Mouse (Mus musculus) hematopoietic stem cell, adult 5-6 weeks (primary cell): ENCODE measurements around the gene Metap1d. TPM values are rescaled to one million over a fixed set of nuclear protein-coding genes. Genes with fewer than 3 reads are reported as not detected.

ENCODE experiments used
- ATAC-seq, 2 experiments: fragments of 125-278 bp in 1 of 2; replicated peaks in 1 of 2; 2 replicates each; pipeline ENCODE4 v1.8.0; 2016 to 2017; ENCODE audit warnings: inconsistent platforms in 2 of 2, mild to moderate bottlenecking in 2 of 2, moderate number of reproducible peaks in 2 of 2, low read depth in 1 of 2, moderate TSS enrichment in 1 of 2; ENCODE audit not compliant: low FRiP score in 2 of 2, poor library complexity in 2 of 2, severe bottlenecking in 2 of 2, insufficient read depth in 1 of 2, low TSS enrichment in 1 of 2
- total RNA-seq: library from RNA; stranded (forward); fragments of 172-1452, 232-1000 nt; gene quantifications from 2 replicates; pipeline ENCODE4 v1.2.3, GENCODE M21; 2017

The Metap1d gene
- total RNA-seq, 1 experiment from 2014 or later = 51.5 TPM

DNA sequence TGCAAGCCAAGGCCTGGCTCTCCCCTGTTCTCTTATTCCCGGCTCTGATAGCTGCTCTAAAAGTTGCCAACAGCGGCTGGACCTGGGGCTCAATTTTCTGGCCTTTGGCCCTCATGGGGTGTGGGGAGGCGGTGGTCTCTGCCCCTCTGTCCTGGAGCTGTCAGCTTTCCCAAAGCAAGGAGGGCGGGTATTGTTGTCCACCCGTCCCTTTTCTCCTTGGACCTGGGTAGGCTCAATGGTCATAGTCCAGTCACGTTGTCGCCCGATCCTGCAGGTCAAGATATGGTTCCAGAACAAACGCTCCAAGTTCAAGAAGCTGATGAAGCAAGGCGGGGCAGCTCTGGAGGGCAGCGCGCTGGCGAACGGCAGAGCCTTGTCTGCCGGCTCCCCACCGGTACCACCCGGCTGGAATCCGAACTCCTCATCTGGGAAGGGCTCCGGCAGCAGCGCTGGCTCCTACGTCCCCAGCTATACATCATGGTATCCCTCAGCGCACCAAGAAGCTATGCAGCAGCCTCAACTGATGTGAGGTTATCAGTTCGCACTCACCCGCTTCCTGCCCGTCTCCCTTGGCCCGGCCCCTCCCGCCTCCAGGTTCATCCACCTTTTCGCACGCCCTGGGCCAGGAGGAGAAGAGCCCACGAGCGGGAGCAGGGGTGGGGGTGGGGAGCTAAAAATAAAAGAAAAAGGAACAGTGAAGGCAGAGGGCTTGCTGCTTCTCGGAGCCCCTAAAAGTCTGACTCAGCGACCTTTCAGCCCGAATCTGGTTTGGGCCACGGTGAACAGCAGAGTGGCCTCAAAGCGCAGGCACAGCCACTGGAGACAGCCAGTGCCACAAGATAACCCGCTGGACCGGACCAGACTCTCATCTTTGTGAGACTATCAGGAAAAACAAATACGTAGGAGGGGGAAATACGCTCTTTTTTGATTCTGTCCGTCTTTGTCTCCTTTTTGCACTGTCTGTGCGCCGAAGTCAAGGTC is 79.2 kb downstream of the Metap1d start:
- ATAC-seq = no peak

DNA sequence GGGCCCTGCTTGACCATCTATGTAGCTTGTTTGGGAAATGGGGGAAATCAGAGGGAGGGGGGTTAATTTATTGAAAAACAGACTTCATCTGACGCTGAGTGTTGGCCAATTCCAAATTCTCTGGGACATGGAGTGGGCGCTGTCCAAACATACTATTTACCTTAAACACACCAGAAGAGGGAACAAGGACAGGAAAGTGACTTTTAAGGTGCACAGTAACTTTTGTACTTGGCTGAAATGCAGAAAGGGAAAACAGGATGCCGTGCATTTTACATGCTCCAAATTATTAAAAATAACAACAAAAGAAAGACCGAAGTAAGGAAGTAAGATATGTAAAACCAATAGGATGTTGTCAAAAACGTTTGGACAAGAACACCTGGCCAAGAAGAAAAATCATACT is 80.0 kb downstream of the Metap1d start:
- no peak for ATAC-seq

DNA sequence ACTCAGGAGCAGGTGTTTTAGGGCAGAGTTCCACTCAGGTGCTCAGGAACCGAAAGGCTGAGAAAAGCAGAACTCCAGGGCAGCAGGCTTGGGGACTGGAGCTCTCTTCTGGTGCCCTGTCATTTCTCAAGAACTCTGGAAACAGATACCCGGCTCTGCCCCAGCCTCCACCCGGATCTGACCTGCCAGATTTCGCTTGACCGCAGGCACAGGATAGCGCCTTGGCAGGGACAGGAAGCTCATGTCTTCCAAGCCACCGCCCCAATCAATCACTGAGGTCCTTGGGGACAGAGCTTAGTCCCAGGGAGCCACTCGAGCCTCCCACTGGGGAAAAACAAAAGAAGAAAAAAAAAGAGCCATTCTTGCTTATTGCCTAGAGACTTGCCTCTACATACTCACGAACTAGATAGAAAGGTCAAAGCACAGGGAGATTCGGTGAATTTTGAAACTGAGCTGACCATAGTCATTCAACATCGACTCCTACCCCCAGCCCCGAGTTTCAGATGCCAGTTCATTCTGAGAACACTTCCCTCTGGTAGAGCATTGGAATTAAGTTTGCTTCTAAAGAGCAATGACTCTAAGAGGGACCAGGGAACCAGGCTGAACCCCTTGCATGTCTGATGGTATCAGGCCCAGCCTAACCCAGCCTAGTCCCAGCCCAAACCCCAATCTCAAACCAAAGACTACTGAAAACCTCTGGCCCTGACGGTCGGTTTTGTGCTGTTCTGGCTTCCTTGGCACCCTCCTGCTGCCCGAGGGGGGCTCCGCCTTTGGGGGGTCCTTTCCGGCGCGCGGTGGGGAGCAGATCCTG is 81.4 kb downstream of the Metap1d start:
- 0 out of 4 replicates have a peak, but pooled peaks of 1 of the 2 experiments have one; percentile 4 for ATAC-seq

DNA sequence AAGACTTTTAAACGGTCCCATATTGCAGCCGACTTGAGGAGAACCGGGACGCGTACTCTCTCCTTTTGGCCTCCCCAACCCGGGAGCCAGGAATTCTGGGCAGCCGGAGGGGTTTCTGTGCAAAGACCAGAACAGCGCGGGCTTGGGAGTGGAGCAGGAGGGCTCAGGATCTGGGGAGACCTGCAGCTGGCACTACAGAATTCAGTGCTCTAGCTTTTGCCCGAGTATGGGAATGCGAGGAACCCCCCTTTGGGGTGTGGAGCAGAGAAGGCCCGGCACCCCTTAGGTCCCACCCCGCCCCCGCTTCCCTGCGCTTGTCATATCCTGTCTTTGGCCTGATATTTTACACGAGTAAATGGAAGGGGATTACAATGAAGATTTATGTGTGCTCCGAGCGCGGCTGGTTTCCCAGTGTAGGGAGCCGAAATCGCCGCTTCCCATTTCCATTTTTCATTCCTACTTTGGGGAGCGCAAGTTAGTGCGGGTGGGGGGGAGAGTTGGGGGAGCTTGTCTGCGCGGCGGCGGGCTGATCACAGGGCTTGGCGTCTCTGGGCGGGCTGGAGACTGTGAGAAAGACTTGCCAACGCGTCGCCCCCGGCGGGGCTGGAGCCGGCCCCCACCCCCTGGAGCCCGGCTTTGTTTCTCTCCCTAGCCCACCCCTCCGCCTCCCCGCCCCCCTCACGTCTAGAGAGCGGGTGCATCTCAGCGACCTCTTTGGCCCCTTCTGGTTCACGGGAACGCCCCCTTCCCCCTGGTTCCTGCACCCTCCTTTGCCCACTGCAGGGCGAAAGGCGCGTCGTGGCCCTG is 87.7 kb downstream of the Metap1d start:
- no peak for ATAC-seq

DNA sequence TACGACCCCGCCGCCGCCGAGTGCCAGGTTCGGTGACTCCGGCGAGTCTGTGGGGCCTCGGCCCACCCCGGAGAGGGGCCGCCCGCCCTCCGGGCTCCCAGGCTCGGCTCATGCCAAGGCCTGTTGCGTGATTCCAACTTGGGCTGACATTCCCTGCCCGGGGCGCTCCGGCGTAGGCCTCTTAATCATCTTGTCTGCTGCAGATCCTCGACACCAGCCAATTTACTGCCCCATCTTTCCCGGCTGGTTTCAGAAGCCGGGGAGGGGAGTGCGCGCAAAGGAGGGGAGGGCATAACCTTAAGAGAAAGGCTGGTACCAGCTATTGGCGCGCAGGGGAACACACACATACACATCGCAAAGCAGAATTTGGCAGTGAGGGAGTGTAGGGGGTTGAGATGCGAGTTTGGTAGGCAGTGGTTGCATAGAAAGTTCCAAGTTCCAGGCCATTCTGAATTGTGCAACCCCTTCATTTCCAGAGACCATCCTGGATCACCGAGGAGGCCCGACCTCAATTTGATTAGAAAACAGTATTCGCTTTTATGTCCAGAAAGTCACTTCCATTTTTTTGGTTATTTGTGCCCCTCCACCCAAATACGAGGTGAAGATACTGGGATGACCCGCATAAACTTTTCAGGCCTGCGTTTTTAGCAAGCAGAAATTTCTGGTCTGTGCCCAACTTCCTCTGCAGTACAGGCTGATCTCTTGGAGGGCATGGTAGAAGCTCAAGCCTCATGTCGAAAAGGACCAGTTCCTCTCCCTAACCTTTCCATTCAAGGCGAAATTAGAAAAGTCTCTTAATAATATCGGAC is 88.5 kb downstream of the Metap1d start:
- no peak for ATAC-seq

DNA sequence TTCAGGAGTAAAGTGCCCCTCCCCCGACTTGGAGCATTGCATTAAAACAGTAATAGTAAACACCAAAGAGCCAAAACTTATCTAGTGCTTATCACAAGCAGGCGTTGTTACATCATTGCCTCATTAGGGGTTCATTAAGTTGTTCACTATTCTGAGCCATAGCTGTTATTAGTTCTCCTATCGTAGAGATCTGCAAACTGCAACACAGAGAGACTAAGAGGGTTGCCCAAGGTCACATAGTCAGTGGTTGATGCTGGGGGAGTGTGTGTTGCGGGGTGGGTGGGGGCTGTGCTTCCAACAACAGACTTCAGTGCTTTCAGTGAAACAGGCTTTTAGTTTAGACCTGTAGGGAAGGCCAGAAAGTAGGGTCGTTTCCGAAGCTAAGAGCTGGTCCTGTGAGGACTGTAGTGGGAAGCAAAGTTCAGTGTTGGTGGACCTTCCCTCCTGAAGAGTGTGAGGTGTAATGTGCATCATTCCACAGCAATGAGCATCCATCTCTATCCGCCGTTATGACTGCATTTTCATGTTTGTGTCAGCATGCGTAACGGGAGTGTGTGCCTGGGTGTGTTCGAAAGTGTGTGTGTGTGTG is 89.2 kb downstream of the Metap1d start:
- no peak for ATAC-seq

DNA sequence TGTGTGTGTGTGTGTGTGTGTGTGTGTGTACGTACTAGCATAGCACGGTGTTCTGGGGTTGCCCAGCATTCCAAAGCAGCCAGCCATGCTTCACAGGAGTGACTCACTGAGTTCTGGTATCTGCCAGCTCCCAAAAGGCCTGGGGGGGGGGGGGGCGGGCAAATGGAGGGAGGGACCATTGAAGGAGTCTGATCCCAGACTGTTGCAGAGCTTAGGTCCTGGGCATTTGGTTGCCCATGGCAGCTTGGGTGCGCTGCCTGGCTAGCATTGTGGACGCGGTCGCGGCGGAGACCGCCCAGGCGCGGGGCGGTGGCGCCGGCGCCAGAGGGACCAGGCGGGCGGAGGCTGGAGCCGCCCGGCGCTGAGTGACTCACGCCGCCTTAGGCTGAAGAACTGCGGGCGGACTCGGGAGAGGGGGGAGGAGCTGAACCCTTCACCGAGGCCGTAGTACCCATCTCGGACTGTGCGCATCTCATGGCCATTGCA is 89.8 kb downstream of the Metap1d start:
- no peak for ATAC-seq

DNA sequence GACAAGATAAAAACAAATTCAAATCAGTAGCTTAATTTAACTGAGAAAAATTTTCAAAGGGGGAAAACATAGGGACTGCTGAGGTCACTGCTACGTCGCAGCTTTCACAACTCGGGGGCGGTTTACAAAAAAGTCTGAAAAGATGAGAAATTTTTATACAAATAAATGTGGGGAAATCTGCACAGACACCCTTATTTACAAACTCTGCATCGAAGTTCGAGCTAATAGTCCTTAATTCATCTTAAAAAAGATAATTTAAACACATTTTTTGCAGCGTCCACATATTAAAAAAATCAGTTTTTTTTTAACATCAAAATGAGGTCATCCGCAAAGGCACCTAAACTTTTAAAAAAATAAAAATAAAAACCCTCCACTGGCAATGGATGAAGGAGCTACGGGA is 90.5 kb downstream of the Metap1d start:
- no peak for ATAC-seq

DNA sequence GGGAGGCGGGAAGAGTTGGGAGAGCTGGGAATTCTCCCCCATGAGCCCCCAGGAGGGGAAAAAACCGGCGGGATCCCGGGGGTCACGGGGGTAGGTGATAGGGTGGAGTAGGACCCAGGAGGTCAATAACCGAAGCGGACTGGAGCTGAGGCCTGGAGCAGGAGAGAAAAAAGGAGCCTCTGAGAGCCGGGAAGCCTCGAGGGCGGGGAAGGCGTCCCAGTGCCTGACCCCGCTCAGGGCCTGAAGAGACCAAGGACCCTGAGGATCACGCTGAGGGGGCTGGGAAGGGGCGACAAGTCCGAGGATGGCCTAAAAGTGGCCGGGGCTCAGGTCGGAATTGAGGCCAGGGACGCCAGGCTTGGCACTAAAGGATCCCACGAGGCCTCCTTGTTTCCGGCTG is 90.9 kb downstream of the Metap1d start:
- no peak for ATAC-seq

DNA sequence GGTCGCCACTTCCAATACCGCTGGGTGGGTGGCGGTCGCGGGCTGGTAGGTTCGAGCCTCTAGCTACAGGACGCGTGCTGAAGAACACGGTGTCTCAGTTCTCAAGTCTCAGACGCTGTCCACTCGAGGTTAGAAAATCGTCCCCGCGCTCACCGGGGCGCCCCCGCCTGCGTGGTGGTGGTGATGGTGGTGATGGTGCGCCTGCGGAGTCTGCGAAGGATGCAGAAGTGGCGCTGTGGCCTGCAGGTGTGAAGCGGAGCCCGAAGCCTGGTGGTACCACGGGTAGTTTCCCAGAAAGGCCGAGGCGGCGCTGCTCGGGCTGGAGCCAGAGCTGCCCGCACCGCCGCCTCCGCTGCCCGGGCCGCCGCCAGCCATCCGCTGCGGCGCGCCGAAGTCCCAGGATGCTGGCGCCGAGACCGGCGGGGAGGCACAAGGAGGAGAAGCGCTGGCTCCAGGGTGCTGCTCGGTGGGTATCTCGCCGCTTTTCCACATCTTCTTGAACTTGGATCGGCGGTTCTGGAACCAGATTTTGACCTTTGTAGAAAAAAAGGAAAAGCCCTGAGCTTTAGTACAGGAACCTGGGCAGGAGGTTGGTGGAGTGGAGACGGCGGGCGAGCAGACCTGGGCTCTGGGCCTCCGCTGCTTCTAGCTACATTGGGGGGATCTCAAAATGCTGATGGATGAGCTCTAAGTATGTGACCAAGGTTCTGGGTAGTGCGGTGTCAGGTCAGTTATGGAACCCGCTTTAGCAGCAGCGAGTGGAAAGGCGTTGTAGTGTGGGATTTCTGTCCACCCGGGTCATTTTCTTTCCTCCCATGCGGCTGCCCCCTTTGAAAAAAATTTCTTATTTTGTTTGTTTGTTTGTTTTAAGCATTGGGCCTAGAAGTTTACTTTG is 91.6 kb downstream of the Metap1d start:
- ATAC-seq = no peak

DNA sequence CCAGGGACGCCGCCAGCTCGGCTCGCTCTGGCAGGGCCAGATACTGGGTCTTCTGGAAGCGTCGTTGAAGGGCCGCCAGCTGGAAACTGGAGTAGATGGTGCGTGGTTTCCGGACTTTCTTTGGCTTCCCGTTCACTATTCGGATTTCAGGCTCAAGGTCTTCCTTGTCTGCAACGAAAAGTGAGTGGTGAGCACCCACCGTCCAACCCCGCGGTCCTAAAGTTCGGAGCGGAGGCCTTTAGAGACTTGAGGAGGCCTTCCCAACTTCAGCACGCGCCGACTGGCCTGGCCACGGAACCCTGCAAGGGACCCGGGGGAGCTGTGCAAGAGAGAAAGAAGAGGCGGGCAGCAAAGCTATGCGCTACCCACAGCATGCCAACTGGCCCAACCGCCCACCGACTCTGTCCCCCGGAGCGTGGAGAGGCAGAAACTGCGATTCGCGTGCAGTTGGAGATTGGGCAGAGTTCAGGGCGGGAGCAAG is 92.4 kb downstream of the Metap1d start:
- 0 out of 4 replicates have a peak, but pooled peaks of 1 of the 2 experiments have one; percentile 14 for ATAC-seq

DNA sequence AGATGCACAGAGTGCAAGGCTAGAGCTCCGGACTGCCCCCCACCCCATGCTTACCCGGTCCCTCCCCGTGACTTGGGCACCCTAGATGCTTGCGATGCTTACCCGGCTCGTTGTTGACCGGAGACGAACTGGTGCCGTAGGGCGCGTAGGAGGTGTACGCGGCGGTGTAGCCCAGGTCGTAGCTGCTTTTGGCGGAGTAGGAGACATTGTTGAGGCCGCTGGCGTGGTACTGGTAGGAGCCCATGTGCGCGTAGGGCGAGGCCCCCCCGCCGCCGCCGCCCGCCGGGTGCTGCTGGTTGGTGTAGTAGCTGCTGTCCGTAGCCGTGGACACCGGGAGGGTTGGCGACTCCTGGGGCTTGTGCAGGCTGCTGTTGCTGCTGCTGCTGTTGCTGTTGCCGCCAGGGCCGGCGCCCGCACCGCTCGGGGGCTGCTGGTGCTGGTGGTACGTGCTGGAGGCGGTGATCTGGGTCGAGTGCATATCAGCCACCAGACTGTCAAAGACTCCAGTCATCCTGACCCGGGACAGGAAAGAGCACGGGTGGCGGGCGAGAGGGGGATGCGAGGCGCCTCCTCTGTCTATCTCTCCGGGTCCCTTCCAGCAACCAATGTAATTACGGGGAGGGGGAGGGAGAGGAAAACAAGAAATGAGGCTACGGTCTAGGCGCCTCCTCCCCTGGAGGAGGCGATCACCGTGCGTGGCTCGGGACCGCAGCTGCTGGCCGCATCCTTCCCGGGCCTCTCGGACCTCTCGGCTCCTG is 93.0 kb downstream of the Metap1d start:
- ATAC-seq = no peak

DNA sequence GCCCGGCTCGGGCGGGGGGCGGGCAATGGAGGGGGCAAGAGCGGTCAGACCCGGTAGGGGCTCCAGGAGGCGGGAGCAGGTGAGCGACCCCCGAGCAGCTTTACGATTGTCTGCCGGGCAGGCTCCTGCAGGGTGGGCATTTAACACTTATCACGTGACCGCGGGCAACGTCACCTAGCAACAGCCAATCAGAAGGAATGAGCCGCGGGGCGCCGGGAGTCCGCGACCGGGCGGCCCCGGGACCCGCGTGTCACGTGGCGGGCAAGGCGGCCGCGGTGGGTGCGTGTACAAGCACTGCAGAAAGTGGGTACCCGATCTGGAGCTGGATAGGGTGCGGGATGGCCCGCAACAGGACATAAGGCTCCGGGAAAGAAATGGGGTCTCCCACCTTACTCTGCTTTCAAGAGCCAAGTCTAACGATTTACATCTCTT is 93.6 kb downstream of the Metap1d start, which contains the start of gene Dlx2:
TSS of gene Dlx2 (minus strand) at position 115 of the 432 bp plus-strand sequence.
- no peak for ATAC-seq

DNA sequence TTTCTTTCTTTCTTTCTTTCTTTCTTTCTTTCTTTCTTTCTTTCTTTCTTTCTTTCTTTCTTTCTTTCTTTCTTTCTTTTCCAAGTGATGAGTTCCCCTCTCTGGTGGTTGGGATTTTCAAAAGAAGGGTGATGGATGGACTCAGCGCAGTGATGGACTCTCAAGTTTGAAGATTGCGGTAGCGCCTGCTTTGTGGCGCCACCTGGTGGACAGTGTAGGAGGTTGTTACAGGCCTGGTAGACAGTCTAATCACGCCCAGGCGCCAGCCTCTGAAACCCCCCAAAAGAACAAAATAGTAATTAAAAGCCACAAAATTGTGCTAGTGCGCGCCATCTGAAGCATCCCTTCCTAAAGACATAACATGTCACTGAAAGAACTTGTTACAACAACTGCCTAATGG is 94.8 kb downstream of the Metap1d start:
- ATAC-seq = peak; percentile 34 to 57; a peak in 1 of 4 replicates
